Mouse (Mus musculus): ENCODE results near the gene Ints1.

DNA sequence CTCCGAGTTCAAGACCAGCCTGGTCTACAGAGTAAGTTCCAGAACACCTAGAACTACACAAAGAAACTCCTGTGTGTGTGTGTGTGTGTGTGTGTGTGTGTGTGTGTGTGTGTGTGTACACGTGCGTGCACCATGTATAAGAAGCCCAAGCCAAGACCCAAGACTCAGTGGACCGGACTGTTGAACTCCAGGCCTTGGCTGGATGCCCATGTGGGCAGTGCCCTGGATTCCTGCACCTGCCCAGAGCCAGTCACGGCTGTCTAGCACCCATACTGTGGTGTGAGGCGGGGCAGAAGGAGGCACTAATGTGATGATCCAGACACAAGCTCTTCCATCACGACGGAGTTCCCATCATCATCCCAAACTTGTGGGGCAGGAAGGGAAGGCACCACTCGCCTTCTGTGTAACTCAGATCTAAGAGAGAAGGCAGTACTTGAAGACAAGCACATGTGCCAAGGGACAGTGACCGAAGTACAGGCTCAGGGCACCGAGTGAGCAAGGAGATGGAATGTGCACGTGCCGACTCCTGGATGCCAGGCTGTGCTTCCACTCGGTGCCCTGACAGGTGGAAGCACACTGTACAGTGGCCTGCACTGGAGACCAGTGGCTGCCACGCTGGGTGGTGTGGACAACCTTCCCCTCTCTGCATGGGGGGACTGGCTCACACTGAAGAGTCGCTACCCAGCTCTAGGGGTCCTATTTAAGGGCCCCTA, 25.9 kb downstream of the Ints1 start:
- TF ChIP-seq CTCF (IDR thresholded peaks at IDR 0.05; ENCODE audit: borderline replicate concordance, insufficient read depth, low read depth, low read length) (no peak), POLR2A (IDR thresholded peaks at IDR 0.05; ENCODE audit: borderline replicate concordance, insufficient read depth, low read length) (no peak)

Measured in cerebellum, adult 2 months (tissue).